Mouse (Mus musculus) ovary, postnatal 36 days (tissue): ENCODE measurements around the gene Fnip2.

Experiments
- DNase-seq: peaks from one replicate; pipeline ENCODE4 v3.0.0; 2022; ENCODE audit warnings: low spot score, mixed read lengths

The Fnip2 gene

DNA sequence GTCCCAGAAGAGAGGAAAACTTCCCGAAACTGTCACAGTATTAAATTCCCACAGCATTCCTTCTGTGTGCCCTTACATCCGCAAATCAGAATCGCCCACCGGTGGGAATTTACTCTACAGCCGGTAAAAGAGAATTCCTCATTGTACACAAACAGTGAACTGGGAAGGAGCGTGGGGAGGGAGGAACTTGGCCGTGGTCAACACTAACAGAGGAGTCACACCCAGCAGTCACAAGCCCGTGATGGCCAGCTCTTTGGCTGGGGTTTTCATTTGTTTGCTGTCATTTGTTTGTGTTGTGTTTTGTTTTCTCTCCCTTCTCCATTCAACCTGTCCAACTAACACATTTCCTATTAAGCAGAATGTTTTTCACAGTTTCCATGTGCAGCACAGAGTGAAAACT lies 39.7 kb downstream of the Fnip2 start:
- no peak for DNase-seq

DNA sequence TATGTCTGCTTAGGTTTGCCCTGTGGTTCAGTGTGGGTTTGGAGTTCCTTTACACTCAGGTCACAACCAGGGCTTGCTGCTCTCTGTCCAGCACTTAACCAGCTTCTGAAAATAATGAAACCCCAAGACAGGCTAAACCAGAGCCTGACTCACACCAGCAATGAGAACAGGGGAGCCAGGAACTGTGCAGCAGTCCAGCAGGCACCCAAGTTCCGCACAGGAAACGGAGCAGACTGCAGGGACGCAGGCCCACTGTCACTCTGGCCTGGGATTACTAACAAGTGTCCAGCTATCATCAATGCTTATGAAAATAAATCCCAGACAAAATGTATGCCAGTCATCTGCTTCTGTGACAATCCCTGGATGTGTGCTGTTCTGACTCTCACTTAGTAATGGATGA lies 40.1 kb downstream of the Fnip2 start:
- DNase-seq: no peak

DNA sequence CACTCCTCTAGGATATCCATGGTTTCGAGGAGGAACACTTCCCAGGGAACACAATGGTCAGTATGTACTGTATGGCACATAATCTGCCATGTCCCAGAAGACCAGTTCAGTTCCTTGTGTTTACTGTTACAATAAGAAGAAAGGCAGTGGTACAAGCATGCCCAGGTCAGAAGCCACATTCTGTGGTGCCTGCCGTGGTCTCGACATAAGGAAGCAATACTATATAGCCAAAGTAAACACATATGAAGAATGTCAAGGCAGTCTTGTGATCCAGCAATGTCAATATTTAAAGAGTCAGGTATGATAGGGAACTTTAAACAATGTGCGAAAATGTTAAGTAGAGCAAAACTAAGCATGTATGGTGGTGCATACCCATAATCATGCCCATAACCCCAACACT lies 44.2 kb downstream of the Fnip2 start:
- DNase-seq: no peak

DNA sequence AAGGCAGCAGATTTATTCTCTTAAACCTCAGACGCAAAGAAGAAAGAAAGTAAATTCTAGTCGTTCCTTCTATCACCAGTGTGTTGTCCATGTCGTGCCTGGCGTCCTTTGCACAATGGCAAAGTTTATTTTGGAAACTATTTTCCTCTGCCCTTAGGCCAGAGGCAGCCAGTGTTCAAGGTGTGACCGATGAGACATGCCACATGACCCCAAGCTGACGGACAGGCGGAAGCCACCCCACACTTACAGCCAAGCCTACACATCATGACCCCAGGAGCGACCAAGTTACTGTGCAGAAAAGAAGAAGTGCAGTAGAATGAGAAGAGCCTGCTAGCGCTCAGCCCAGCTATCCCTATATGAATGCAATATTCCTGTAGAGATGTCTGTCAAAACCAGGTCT lies 47.7 kb downstream of the Fnip2 start:
- DNase-seq: no peak

DNA sequence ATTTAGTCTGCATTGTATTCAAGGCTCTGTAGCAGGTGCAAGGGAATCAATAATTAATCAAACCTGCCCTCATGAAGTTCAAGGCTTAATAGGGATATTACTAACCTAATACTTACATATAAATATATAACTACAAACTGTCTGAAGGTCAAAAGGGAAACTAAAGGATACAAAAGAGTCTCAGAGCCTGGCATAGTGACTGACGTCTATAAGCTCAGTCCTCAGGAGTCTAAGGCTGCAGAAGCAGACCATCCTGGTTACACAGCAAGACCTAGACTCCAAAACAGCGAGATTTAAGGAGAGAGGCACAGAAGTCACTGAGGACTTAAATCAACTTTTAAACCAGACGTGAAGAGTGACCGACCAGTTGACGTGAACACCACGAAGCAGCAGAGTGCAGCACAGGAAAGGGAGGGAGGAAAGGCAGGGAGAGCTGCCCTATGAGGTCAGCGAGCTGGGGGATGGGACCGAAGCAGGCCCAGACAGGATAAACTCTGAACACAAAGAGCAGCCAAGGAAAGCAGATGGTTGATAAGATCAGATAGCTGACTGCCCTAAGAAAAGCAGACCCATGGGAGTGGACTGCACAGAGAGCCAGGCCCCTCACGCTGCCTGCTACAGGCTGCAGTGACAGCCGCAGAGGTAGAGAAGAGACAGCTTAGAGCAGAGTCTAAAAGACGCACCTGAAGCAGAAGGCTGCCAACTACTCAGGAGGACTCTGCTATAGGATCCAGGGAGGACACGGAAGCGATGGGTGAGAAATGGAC lies 48.7 kb downstream of the Fnip2 start:
- no peak for DNase-seq

DNA sequence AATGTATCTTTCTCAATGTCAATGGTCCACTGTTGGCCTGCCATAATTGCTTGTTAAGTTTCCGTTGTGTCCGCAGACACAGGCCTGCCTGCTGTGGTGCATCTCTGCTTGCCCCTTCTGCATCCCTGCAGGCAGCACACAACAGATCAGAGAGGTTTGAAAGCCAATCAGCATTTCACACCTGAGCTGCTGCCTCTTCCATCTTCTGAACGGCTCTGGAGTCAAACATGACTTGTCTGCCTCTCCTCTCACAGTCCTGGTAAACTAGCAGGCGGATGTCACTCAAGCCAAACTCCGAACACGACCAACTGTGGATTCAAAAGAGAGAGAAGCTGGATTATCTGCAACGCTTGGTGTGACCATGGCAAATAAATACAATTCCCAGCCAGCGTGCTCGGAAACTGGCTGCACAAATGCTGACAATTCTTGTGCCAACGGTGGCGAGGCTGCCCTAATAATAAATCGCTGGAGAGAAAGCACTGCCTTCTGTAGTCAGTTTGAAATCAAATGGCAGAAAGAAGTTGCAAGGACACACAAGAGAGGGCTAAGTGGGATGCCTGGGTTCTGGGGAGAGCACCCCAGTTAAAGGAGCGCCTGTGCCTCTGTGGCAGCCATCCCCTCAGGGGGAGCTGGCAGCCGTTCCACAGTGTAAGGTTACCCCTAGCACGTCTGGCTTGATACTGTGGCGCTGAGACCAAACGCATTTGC lies 49.6 kb downstream of the Fnip2 start:
- DNase-seq: no peak

DNA sequence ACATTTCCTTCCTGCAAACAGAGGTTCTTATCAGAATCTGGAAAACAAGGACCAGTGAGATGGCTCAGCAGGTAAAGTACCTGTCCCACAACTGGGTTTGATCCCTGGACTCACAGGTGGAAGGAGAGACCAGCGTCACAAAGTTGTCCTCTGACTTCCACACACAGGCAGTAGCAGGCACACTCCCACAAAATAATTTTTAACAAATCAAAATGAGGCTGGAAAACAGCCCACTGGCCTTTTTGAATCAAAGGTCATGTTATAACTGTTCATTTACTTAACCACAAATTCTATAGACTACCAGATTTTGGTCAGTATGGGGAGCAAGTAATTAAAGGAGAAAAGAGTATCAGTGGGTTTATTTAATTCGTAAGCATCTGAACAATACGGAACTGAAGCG lies 50.6 kb downstream of the Fnip2 start:
- no peak for DNase-seq

DNA sequence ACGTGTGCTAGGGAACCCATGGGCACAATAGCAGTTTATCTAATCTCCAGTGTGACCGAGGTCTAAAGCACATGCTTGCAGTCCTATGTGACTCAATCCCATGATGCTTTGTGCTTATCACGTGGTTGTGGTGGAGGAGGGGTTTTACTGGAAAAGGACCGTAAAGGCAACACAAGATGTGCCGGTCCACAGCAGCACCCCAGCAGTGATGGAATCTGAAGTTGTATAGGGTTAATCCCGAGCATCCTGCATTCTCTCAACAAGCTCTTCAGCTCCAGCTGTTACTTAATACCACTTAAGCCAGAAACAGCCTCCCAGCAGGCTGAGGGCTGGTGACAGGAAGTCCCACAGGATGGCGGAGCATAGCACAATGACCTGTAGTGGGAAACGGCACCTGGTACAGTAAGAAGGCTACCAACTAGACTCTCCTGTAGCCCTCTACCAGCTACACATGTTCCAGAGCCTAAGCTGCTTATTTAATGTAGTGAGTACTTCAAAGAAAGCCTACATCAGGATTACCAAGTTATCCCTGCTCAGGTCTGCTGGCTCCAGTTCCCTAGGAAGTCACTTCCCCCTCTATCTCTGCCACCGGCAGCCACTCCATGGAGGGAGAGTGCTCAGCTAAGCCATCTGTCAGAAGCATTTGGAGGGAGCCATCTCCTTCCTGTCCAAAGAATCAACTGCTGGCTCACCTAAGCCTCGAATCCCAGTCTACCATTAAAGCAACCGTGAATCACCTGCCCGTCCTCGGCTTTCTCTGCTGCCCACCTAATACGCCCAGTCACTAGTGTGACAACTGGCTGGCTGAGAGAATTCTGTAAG lies 51.3 kb downstream of the Fnip2 start:
- DNase-seq: no peak

DNA sequence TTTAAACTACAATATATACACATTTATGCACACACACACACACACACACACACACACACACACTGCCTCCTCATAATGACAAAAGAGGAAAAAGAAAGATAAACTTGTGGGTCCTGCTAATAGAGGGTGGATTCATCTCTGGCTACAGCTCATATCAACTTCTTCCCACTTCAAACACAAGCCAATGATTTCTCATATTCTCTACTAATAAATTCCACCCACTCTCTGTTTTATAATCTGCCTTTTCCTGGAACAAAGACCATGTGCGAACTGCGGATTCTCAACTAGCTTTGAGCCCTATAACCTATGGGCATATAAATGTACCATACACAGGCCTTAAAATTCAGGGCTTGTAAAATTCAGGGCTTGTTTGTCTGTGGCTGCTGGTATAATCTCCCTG lies 53.3 kb downstream of the Fnip2 start:
- no peak for DNase-seq

DNA sequence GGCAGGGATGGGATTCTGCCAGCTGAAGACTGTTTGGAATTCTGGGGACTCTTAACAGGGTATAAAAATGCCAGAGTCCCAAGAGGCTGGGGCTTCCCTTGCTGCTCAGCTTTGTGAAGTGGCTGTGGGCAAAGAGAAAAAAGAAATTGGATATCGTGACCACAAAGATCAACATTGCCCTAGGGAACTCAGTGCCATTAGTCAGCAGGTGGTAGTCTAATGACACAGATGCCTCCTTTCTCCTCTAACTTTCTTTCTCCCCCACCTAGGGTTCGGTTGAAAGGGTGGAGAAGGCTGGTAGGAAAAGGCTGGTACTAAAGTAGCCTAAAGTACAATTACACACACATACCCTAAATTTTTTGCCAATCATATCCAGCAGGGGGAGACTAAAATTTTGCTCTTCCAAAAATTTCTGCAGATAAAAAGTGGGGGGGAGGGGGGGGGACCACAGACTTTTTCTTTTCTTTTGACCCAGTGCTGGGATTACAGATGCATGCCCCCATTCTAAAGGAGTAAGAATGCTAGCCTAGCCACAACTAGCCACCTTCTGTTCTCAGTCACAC lies 66.3 kb downstream of the Fnip2 start:
- no peak for DNase-seq

DNA sequence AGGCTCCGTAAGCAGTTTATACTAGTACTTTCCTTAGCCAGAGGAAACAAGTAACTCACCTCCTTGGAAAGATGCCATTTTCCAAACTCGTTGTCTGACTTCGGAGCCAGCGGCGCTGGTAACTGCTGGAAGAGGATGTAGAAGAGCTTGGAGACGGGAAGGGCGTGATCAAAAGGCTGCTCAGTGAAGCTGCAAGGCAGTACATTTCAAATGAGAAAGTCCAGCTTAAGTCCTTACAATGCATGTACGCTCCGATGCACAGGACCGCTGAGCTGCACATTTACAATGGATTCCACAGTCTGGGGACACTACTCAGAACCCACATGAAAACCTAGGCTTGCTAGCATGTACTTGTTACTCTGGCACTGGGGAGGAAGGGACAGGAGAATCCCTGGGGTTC lies 67.3 kb downstream of the Fnip2 start:
- DNase-seq: no peak

DNA sequence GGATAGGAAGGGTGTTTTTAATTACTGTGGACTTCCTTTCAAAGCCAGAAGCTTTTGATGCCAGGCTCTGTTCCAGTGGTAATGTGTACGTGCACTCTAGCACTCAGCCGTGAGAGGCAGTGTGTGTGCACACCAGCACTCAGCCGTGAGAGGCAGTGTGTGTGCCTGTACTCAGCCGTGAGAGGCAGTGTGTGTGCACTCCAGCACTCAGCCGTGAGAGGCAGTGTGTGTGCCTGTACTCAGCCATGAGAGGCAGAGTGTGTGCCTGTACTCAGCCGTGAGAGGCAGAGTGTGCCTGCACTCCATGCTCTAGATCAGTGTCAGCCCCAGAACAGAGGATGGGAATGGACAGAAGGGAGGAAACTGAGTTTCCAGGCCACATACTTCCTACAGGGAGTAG lies 70.9 kb downstream of the Fnip2 start:
- no peak for DNase-seq

DNA sequence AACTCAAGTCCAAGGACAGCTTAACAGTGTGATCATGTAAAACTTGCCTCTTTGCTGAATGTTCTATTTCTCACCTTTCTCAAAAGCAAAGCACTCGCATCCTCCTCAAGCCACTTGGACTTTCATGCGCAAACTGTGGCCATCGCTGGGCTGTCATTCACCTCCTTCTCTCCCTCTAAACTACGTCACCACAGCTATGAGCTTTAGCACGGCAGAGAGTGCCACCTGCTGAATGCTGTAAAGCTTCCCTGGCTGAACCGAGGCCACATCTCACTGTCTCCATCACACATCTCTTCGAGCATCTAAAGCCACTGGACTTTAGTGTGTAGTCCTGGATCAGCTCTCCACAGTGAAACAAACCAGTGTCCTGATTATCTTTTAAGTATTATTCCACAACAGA lies 72.4 kb downstream of the Fnip2 start:
- DNase-seq: no peak

DNA sequence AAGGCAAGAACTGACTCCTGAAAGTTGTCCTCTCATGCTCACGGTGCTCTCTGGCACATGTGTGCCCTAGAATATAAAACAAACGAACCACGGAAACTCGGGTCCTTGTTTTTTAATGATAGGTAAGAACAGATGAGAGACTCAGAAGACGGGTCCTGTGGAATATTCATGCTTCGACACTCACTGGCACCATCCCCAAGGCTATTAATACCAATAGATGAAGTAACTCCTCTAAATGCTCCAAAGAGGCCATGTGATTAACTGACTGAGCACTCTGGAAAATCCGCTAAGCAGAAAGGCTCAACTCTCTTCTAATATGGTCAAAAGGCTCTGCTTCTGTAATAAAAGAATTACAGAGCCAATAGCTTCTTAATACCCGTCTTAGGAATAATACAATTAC lies 73.6 kb downstream of the Fnip2 start:
- no peak for DNase-seq

DNA sequence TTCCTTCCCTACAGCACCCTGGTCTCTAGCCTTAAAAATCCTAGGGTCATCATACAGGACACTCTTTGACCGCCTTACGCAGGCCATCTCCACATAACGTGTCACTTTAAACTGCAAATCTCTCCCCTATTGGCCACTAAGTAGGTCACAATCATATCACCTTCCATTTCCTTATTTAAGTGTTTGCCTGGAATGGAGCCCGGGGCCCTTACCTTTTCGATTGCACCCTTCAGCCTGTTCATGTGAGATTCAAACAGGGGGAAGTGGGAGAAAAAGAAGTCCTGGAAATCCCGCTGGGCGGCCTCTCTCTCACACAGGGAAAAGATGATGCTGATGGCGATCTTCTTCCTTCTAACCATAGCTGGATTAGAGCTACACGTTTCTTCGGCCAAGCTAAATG lies 74.5 kb downstream of the Fnip2 start:
- no peak for DNase-seq

DNA sequence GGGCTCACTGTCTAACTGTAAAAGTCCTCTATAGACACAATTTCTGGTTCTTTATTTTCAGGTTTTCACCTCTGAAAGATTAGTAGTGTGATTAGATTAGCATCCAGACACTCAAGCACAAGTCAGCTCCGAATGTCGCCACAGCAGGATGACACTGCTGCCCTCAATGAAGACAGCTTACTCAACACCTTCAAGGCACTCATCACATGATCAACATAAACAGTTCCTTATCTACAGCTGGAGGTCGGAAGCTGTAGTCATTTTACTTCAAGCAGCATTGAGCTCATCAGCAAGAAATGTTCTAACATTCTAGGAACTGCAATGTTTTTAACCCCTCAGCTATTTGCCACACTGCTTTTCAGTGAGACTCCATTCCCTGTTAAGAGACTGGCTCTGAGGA lies 76.0 kb downstream of the Fnip2 start:
- no peak for DNase-seq

DNA sequence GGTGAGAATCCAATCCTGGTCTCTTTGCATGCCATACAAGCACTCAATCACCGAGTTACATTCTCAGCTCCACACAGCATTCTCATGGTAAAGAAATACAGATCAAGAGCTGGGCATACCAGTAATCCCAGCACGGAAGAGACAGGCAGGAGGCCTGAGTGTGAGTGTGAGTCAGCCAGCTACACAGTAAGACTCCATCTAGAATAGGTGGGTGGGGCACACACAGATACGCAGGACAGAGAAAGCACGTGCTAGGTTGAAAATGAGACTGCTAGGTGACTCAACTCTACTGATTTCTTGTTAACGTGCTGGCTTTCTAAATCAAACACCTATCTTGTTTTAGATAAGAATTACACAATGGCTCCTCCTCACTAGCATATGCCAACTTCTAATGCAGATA lies 77.5 kb downstream of the Fnip2 start:
- DNase-seq: no peak

DNA sequence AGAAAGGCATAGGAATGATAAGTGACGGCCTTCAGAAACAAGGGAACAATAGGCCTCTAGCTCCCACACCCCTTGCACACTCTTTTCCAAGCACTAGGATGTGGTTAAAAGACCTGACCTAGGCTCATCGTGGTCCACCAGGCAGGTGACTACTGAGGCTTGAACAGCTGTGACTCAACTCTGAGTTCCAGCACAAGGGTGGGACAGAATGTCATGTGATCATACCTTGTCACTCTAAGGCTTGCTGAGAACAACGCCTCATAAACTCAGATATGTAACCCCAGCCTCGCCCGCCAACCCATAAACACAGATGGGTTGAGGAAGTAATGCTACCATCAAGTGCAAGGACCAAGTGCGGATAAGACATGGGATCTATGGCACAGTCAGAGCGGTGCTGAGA lies 79.6 kb downstream of the Fnip2 start:
- no peak for DNase-seq

DNA sequence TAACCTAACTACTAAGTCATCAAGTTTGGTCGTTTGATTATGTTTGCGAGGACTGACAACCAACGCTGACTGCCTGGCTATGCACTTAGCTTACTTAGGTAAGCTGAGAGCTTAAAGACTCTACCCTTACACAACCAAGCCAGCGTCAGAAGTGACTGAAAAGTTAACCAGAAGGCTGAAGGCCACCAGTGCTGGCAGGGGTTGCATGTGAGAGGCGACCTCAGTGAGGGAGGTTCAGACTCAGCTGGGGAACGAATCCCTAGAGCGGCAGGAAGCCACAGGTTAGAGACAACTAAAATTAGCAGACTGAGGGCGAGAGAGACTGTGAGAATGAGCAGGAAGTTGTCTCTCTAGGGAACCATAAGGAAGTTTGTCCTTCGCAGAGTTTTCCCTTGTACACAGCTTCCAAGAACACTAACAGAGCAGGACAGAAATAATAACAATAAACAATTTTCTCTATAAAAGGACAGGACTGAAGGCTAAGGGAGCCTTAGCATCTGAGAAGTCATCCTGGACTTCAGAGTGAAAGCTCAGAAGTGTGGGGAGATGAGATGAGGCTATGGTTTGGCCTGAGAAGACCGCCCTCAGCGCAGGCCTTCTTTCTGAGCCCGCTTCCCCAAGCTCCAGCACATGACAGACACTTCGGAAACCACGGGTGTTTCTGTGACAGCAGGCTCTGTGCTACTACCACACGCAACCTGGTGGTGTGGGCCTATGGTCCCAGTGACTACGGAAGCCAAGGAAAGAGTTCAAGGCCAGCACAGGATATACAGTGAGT lies 83.1 kb downstream of the Fnip2 start:
- no peak for DNase-seq

DNA sequence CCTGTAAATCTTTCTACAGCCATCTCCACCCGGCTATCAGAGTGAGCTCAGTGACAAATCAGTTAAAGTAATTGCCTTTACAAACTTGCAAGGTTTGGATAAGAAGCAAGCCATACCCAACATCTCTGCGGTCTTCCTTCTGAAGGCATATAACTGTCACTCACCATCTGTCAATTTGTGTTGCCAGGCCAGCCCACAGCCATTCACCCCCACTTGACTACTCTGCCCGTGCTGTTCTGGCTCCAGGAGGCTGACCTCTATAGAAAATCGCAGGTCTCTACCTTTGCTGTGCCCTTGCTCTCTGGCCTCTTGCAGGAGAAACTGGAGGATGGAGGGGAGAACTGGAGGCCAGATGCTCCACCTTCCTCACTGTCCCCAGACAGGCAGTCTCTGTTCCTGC lies 88.7 kb downstream of the Fnip2 start:
- no peak for DNase-seq

DNA sequence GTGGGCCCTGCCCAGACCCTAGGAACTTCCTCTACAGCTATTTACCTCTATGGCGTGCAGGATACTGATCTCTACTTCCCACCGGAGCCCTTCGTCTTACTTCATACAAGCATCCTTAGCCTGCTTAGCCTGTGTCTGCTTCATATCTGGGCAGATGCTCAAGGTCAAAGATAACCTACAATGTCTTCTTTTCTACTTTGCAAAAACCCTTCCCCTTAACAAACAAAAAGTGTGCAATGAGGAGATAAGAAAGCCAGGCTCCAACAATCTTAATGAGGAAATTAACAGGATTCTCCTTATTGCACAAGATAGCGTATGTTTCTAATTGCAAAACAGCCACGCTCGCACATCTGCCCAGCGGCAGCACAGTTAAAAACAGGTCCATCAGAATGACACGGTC lies 89.2 kb downstream of the Fnip2 start:
- DNase-seq: no peak

DNA sequence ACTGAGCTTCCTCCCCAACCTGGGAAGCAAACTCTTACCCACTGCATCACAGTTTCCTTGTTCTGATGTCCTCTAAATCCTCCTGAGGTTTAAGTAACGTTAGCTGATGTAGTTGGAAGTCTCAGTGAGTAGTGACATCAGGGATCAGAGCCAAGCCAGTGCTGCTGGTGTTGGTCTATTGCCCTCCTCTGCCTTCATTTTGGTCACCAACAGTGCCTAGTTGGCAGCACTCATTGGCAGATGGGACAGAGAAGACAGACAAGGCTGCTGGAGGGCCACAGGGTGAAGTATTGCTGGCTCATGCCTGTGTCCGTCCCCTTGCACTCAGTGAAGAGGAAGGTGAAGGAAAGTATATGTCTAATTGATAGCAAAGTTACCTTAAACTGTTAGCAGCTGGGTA lies 91.6 kb downstream of the Fnip2 start:
- DNase-seq: no peak
